Mouse (Mus musculus): ENCODE measurements around the gene 4931414P19Rik.

DNA sequence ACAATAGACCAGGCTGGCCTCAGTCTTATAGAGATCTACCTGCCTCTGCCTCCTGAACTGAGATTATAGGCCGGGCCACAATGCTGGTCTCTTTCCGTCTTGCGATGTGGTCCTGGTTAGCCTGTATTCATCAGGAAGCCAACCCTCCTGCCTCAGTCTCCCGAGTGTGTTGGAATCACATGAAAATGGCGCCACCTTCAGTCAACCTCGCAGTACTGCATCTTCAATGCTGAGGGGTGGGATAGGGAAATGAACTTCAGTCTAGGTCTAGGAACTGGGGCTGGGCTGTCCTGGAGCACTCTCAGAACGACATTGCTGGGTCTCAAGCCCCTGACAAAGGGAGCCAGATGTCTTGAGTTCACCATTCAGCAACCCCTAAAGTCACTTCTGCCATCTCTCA, 8.7 kb downstream of the 4931414P19Rik start:
- TF ChIP-seq POLR2A (IDR thresholded peaks at IDR 0.05; ENCODE audit: insufficient read depth, low read length) (no peak), CTCF (IDR thresholded peaks at IDR 0.05; ENCODE audit: low read depth, low read length) (peak; percentile 83)
